Mouse (Mus musculus) heart, adult 18-20 months (tissue): ENCODE results near the gene Chst13. TPM values are rescaled to one million over a fixed set of nuclear protein-coding genes. Genes with fewer than 3 reads are reported as not detected.
A peak's percentile ranks its signal among the peaks of the same experiment; 100 is the strongest.

Experiments used
- DNase-seq, 2 experiments: peaks; one replicate each; pipeline ENCODE4 v3.0.0; 2021 to 2022; ENCODE audit warnings: mixed read lengths in 1 of 2
- total RNA-seq, 2 experiments: library from RNA; stranded (reverse); gene quantifications; 2 replicates each; pipeline ENCODE4 v1.2.3; 2021

Chst13 gene
- total RNA-seq, 2 experiments from 2014 or later = not detected

DNA sequence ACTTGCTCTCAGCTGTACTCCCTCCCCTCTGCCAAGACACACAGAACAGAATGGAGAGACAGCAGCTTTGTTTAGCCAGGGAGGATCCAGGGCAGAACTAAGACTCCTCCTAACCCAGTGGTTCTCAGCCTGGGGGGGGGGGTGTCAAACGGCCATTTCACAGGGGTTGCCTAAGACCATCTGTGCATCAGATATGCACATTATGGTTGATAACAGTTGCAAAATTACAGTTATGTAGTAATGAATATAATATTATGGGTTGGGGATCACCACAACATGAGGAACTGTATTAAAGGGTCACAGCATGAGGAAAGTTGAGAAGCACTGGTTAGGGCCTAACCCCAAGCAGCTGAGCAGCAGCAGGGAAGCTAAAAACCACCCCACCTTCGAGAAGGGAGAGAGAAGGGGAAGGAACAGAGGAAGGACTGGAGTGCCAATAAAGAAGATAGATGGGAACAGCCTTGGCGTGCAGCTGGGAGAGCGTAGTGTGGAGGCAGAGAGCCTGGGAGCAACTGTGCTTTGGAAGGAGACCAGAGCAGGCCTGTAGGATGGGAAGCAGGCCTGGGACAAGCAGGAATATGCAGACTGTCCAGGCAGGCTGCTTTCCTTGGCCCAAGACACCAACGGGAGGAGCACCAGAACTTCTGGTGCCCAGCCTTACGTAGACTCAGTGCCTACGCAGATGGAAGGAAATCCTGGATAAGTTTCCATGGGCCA is 5.4 kb downstream of the Chst13 start:
- peak; percentile 41 to 70 for DNase-seq

DNA sequence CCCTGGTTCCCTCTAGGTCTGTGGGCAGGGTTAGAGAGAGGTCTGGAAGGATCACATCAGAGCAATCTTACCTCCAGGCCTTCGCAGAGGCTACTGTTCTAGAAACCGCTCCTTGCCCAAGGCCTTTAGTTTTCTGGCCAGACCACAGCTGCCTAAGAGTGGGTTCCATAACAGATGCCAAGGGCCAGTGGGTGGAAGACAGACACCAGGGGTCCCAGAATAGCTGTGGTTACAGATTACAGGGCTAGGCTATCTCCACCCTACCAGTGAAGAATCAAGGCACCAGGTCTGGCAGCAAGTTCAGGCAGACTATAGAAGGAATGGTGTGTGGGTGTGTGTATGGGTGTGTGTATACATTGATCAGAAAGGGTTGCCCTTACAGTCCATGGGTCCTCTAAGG is 6.0 kb downstream of the Chst13 start:
- no peak for DNase-seq

DNA sequence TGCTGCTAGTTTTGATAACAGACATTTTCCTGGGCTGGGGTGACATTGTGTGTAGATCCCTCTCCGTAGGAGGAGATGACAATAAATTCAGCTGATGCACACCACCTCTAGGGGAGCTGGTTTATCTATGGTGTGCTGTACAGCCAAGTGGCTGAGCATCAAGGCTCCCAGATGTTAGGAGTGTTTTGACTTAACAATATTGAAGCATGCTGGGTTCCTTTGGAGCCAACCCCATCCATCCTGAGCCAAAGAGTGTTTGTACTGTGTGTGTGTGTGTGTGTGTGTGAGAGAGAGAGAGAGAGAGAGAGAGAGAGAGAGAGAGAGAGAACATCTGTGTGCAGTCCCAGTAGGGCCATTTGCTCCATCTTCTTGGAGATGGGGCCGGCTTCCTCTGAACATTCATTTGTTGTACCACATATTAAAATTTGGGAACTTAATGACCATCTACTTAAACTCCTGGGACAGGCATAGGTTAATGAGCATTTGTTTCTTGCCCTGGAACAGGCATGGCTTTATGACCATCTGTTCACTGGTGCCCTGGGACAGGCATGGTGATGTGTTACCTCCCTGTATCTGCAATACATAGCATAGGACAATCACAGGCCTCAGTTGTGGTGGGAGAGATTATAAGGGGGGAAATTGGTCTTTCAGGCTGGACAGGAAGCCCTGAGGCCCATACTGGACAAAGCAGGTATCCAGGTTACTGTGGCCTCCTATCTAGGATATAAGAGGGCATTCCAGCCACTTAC is 7.3 kb downstream of the Chst13 start:
- DNase-seq = peak in 1 of 2 experiments; percentile 18

DNA sequence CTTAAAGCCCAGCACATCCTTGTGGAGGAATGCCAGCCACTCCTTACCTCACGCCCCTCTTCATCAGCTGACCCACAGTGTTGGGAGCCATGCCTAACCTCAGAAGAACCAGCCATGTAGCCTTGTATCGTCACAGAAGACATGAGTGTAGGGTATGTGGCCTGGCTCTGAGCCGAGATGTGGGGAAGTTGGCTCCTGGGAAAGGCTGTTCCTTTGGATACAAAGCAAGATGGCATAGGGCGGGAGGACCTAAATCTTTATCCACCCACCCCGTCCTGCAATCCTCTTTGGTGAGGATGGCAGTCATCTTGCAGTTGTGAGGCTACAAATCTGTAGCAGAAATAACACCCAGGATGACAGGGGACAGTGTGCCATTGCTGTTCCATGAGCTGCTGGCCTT is 9.0 kb downstream of the Chst13 start:
- DNase-seq = no peak

DNA sequence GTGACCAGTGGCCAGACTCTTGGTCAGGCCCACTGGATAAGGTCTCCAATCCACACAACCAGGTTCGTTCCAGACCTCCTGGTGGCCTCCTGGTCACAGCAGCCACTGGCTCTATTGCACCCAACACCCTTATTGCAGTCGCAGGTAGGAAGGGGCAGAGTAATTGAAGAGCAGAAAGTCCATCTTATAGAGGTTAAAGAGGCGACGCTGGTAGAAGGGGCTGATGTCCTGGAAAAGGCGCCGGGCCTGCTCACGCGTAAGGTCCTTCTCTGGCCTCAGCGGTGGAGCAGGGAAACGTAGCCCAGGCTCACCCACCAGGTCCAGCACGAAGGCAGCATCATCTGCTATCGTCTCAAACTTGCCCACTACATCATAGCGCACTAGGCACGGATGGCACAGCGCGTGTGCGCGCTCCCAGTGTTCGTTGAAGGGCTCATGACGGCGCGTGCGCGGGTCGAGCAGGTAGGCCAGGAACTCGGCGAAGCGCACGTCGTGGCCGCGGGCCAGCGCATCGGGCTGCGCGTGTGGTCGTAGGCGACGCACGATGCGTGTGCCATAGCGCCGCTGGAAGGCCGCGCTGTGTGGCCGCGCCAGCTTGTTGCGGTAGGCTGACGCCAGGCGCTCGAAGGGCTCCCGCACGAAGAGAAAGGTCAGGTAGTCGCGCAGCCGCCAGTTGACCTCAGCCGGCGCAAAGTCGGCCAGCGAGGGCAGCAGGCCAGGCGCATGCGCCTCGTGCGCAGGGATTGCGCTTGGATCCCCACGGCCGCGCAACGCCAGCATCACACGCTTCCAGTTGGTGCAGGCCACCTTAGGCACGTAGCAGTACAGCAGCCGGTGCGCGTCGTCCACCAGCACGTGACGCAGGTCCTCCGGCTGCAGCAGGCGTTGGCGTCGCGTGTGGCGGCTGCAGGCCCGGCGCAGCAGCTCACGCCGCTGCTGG is 15.9 kb downstream of the Chst13 start:
- no peak for DNase-seq

DNA sequence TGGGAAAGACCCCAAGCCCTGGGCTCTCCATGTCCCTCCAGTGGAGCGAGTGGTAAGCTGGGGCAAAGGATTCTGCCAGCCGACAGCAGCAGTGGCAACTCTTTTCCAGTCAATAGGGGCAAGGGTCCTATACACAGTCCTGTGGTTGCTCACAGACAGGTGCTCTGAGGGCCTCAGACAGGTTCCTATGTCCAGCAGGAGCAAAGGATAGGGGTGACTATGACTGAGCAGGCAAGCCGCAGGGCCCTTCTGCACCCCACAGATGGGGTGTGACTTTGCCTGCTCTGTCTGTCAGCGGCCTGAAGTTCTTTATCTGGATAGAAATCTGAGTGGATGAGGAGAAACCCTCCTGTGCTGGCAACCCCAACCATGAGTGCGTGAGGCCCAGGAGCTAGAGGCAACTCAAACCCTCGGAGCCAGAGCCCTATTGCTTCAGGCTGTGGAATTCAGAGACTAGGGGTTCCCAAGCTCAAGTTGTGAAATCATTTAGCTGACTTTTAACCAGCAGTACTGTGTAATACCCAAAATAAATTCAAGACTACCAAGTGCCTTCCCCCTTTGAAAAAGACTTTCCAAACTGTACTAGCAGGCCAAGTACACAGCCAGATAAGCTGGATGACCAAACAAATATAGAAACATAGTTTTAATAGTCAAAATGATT is 18.5 kb downstream of the Chst13 start:
- DNase-seq = no peak

DNA sequence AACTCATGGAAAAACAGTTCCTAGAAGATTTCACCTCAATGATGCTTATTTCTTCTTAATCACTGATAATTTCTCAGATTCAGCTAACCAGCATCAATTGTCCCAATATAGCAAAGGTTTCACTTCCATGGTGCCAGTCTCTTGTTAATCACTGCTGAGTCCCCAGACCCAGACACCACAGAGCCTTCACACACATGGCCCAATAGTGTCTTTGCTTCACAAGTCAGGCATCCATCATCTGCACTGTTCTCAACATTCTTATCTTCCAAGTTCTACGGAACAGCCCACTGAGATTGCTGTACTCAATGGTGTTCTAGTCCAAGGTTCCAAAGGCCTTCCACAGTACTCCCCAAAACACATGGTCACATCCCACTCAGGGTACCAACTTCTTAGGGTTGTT is 24.1 kb downstream of the Chst13 start, which contains the start of gene BC048671:
Gene BC048671, plus strand, starts transcription at position 301 of the 400 bp plus-strand sequence.
- DNase-seq = no peak

DNA sequence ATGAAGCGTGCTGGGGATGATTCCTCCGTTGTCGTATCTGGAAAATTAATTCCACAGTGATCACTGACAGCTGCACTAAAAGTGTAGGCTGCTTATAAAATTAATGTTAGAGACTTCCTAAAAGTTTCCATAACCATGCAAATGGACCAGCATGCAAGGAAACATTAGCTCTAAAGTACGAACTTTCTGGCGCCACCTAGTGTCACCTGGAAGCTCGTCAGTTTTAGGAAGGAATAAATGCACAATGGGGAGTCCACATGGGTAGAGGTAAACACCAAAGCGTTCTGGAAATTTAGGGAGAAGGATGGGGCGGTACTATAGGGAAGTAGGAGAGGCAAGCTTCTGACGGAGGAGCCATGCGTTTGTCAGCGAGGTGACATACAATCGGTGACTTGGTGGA is 36.7 kb downstream of the Chst13 start:
- DNase-seq = peak in 1 of 2 experiments; percentile 7

Other genes with a start within 250 kb of the Chst13 start
- not detected for gene Vmn1r49, start 246.7 kb downstream of the Chst13 start, total RNA-seq
- gene Vmn1r50, start 223.8 kb downstream of the Chst13 start, total RNA-seq = not detected
- not detected for gene Vmn1r51, start 202.6 kb downstream of the Chst13 start, total RNA-seq
- not detected for gene Vmn1r52, start 150.4 kb downstream of the Chst13 start, total RNA-seq
- gene V1ra8, start 122.4 kb downstream of the Chst13 start, total RNA-seq = not detected
- not detected for gene Vmn1r53, start 100.7 kb downstream of the Chst13 start, total RNA-seq
- not detected for gene Vmn1r54, start 78.9 kb downstream of the Chst13 start, total RNA-seq
- gene BC048671, start 24.0 kb downstream of the Chst13 start, total RNA-seq = not detected
- gene Uroc1, start 8.1 kb upstream of the Chst13 start, total RNA-seq = not detected
- 10 to 100 TPM; 14.0 to 14.3 TPM for gene Zxdc, start 44.3 kb upstream of the Chst13 start, total RNA-seq
- under 1 TPM; 0.15 to 0.28 TPM for gene Cfap100, start 103.6 kb upstream of the Chst13 start, total RNA-seq
- gene Klf15, start 137.4 kb upstream of the Chst13 start, total RNA-seq = 10 to 100 TPM; 70.9 to 89.8 TPM
- gene Aldh1l1, start 161.2 kb upstream of the Chst13 start, total RNA-seq = 1 to 10 TPM; 1.7 to 4.9 TPM